Mouse (Mus musculus): Measurements from ENCODE around the gene Fbxl14. TPM values are rescaled to one million over a fixed set of nuclear protein-coding genes. Genes with fewer than 3 reads are reported as not detected.

Gene Fbxl14
- polyA plus RNA-seq, 1 experiment from 2014 or later: 4.9 TPM

- Histone ChIP-seq H3K4me1 (ENCODE audit: control insufficient read depth, insufficient read depth, low read length) (no peaks in the 10 kb centered on the region), H3K4me2 (no peak overlapping the region), H3K9ac (ENCODE audit: low read depth, low read length) (no peak overlapping the region), H3K27ac (ENCODE audit: low read depth, low read length) (no peak overlapping the region), H3K27me3 (ENCODE audit: control insufficient read depth, insufficient read depth, low read length) (no peaks in the 10 kb centered on the region), H3K36me3 (ENCODE audit: control insufficient read depth, insufficient read depth, low read length) (no peaks in the 10 kb centered on the region), H3K4me3 (ENCODE audit: low read depth, low read length) (no peak overlapping the region), H3K9me3 (replicated peaks; ENCODE audit: control insufficient read depth, low read length) (no peaks in the 10 kb centered on the region)
- ATAC-seq (replicated peaks; ENCODE audit: insufficient number of reproducible peaks, low FRiP score, low TSS enrichment): no peak
- 76% methylated on average over 5 of the region's 5 CpGs for WGBS (ENCODE audit: insufficient replicate concordance)
Observed at GRCm38 (mm10) chr6:119460391-119460790, 19.1 kb upstream of the Fbxl14 start.

GRCm38 (mm10) chr6:119466161-119466560, 13.3 kb upstream of the Fbxl14 start:
- Histone ChIP-seq H3K4me2 (no peak overlapping the region), H3K27me3 (ENCODE audit: control insufficient read depth, insufficient read depth, low read length) (no peaks in the 10 kb centered on the region), H3K4me1 (ENCODE audit: control insufficient read depth, insufficient read depth, low read length) (peaks cover 6% of the 10 kb centered on the region), H3K4me3 (ENCODE audit: low read depth, low read length) (no peak overlapping the region), H3K9ac (ENCODE audit: low read depth, low read length) (no peak overlapping the region), H3K36me3 (ENCODE audit: control insufficient read depth, insufficient read depth, low read length) (no peaks in the 10 kb centered on the region), H3K27ac (ENCODE audit: low read depth, low read length) (no peak overlapping the region), H3K9me3 (replicated peaks; ENCODE audit: control insufficient read depth, low read length) (no peaks in the 10 kb centered on the region)
- 92% methylated on average over 1 of the region's 1 CpGs for WGBS (ENCODE audit: insufficient replicate concordance)
- no peak for ATAC-seq (replicated peaks; ENCODE audit: insufficient number of reproducible peaks, low FRiP score, low TSS enrichment)

- H3K9me3 ChIP-seq (replicated peaks; ENCODE audit: control insufficient read depth, low read length): no peaks in the 10 kb centered on the region
- H3K4me2 ChIP-seq: no peak overlapping the region
- WGBS (ENCODE audit: insufficient replicate concordance): 38% methylated on average over 10 of the region's 10 CpGs
- H3K36me3 ChIP-seq (ENCODE audit: control insufficient read depth, insufficient read depth, low read length): no peaks in the 10 kb centered on the region
- H3K27me3 ChIP-seq (ENCODE audit: control insufficient read depth, insufficient read depth, low read length): no peaks in the 10 kb centered on the region
- no peak for ATAC-seq (replicated peaks; ENCODE audit: insufficient number of reproducible peaks, low FRiP score, low TSS enrichment)
- peak overlapping the region; percentile 74 for H3K27ac ChIP-seq (ENCODE audit: low read depth, low read length)
- H3K9ac ChIP-seq (ENCODE audit: low read depth, low read length): peak overlapping the region; percentile 58
- no peak overlapping the region for H3K4me3 ChIP-seq (ENCODE audit: low read depth, low read length)
- H3K4me1 ChIP-seq (ENCODE audit: control insufficient read depth, insufficient read depth, low read length): peaks cover 6% of the 10 kb centered on the region
Observed at GRCm38 (mm10) chr6:119466921-119467784, 12.3 kb upstream of the Fbxl14 start.

GRCm38 (mm10) chr6:119467785-119468059, 11.7 kb upstream of the Fbxl14 start:
- ATAC-seq (replicated peaks; ENCODE audit: insufficient number of reproducible peaks, low FRiP score, low TSS enrichment): no peak
- WGBS (ENCODE audit: insufficient replicate concordance): 74% methylated on average over 2 of the region's 2 CpGs
- H3K27ac ChIP-seq (ENCODE audit: low read depth, low read length): peak overlapping the region; percentile 74
- no peak overlapping the region for H3K4me3 ChIP-seq (ENCODE audit: low read depth, low read length)
- no peaks in the 10 kb centered on the region for H3K9me3 ChIP-seq (replicated peaks; ENCODE audit: control insufficient read depth, low read length)
- peak overlapping the region; percentile 58; the same call in 1 of the 2 replicates for H3K9ac ChIP-seq (ENCODE audit: low read depth, low read length)
- H3K4me1 ChIP-seq (ENCODE audit: control insufficient read depth, insufficient read depth, low read length): peaks cover 6% of the 10 kb centered on the region
- no peak overlapping the region for H3K4me2 ChIP-seq
- no peaks in the 10 kb centered on the region for H3K27me3 ChIP-seq (ENCODE audit: control insufficient read depth, insufficient read depth, low read length)
- H3K36me3 ChIP-seq (ENCODE audit: control insufficient read depth, insufficient read depth, low read length): no peaks in the 10 kb centered on the region

GRCm38 (mm10) chr6:119470777-119471176, 8.7 kb upstream of the Fbxl14 start:
- WGBS (ENCODE audit: insufficient replicate concordance): 80% methylated on average over 3 of the region's 3 CpGs
- no peaks in the 10 kb centered on the region for H3K27me3 ChIP-seq (ENCODE audit: control insufficient read depth, insufficient read depth, low read length)

GRCm38 (mm10) chr6:119472135-119472534, 7.3 kb upstream of the Fbxl14 start:
- H3K9ac ChIP-seq (ENCODE audit: low read depth, low read length): no peak overlapping the region
- no peaks in the 10 kb centered on the region for H3K9me3 ChIP-seq (replicated peaks; ENCODE audit: control insufficient read depth, low read length)
- no peaks in the 10 kb centered on the region for H3K36me3 ChIP-seq (ENCODE audit: control insufficient read depth, insufficient read depth, low read length)
- no peaks in the 10 kb centered on the region for H3K27me3 ChIP-seq (ENCODE audit: control insufficient read depth, insufficient read depth, low read length)
- no peak for ATAC-seq (replicated peaks; ENCODE audit: insufficient number of reproducible peaks, low FRiP score, low TSS enrichment)
- peaks cover 9% of the 10 kb centered on the region for H3K4me1 ChIP-seq (ENCODE audit: control insufficient read depth, insufficient read depth, low read length)
- no peak overlapping the region for H3K4me3 ChIP-seq (ENCODE audit: low read depth, low read length)
- 30% methylated on average over 5 of the region's 5 CpGs for WGBS (ENCODE audit: insufficient replicate concordance)
- H3K4me2 ChIP-seq: no peak overlapping the region
- no peak overlapping the region for H3K27ac ChIP-seq (ENCODE audit: low read depth, low read length)

More at GRCm38 (mm10) chr6:119470777-119471176, 8.7 kb upstream of the Fbxl14 start:
- H3K4me3 ChIP-seq (ENCODE audit: low read depth, low read length): no peak overlapping the region
- ATAC-seq (replicated peaks; ENCODE audit: insufficient number of reproducible peaks, low FRiP score, low TSS enrichment): no peak
- peaks cover 9% of the 10 kb centered on the region for H3K4me1 ChIP-seq (ENCODE audit: control insufficient read depth, insufficient read depth, low read length)
- H3K9me3 ChIP-seq (replicated peaks; ENCODE audit: control insufficient read depth, low read length): no peaks in the 10 kb centered on the region
- H3K4me2 ChIP-seq: no peak overlapping the region
- no peaks in the 10 kb centered on the region for H3K36me3 ChIP-seq (ENCODE audit: control insufficient read depth, insufficient read depth, low read length)
- H3K9ac ChIP-seq (ENCODE audit: low read depth, low read length): no peak overlapping the region
- H3K27ac ChIP-seq (ENCODE audit: low read depth, low read length): no peak overlapping the region

GRCm38 (mm10) chr6:119472705-119473104, 6.8 kb upstream of the Fbxl14 start:
- Histone ChIP-seq H3K27ac (ENCODE audit: low read depth, low read length) (no peak overlapping the region), H3K9me3 (replicated peaks; ENCODE audit: control insufficient read depth, low read length) (no peaks in the 10 kb centered on the region), H3K9ac (ENCODE audit: low read depth, low read length) (no peak overlapping the region), H3K4me3 (ENCODE audit: low read depth, low read length) (no peak overlapping the region), H3K27me3 (ENCODE audit: control insufficient read depth, insufficient read depth, low read length) (no peaks in the 10 kb centered on the region), H3K36me3 (ENCODE audit: control insufficient read depth, insufficient read depth, low read length) (no peaks in the 10 kb centered on the region), H3K4me2 (no peak overlapping the region), H3K4me1 (ENCODE audit: control insufficient read depth, insufficient read depth, low read length) (peaks cover 6% of the 10 kb centered on the region)
- ATAC-seq (replicated peaks; ENCODE audit: insufficient number of reproducible peaks, low FRiP score, low TSS enrichment): no peak
- WGBS (ENCODE audit: insufficient replicate concordance): 75% methylated on average over 3 of the region's 3 CpGs

GRCm38 (mm10) chr6:119473446-119473845, 6.0 kb upstream of the Fbxl14 start:
- H3K4me2 ChIP-seq: no peak overlapping the region
- peaks cover 12% of the 10 kb centered on the region for H3K4me1 ChIP-seq (ENCODE audit: control insufficient read depth, insufficient read depth, low read length)
- WGBS (ENCODE audit: insufficient replicate concordance): 47% methylated on average over 7 of the region's 7 CpGs
- H3K9me3 ChIP-seq (replicated peaks; ENCODE audit: control insufficient read depth, low read length): no peaks in the 10 kb centered on the region
- H3K4me3 ChIP-seq (ENCODE audit: low read depth, low read length): no peak overlapping the region
- no peak for ATAC-seq (replicated peaks; ENCODE audit: insufficient number of reproducible peaks, low FRiP score, low TSS enrichment)
- no peaks in the 10 kb centered on the region for H3K36me3 ChIP-seq (ENCODE audit: control insufficient read depth, insufficient read depth, low read length)
- H3K27ac ChIP-seq (ENCODE audit: low read depth, low read length): no peak overlapping the region
- H3K27me3 ChIP-seq (ENCODE audit: control insufficient read depth, insufficient read depth, low read length): no peaks in the 10 kb centered on the region
- H3K9ac ChIP-seq (ENCODE audit: low read depth, low read length): no peak overlapping the region

GRCm38 (mm10) chr6:119473992-119474391, 5.5 kb upstream of the Fbxl14 start:
- H3K4me3 ChIP-seq (ENCODE audit: low read depth, low read length): no peak overlapping the region
- H3K27me3 ChIP-seq (ENCODE audit: control insufficient read depth, insufficient read depth, low read length): no peaks in the 10 kb centered on the region
- no peak overlapping the region for H3K27ac ChIP-seq (ENCODE audit: low read depth, low read length)
- H3K9me3 ChIP-seq (replicated peaks; ENCODE audit: control insufficient read depth, low read length): no peaks in the 10 kb centered on the region
- WGBS (ENCODE audit: insufficient replicate concordance): 80% methylated on average over 4 of the region's 4 CpGs
- no peak for ATAC-seq (replicated peaks; ENCODE audit: insufficient number of reproducible peaks, low FRiP score, low TSS enrichment)
- H3K4me1 ChIP-seq (ENCODE audit: control insufficient read depth, insufficient read depth, low read length): peaks cover 14% of the 10 kb centered on the region
- no peak overlapping the region for H3K9ac ChIP-seq (ENCODE audit: low read depth, low read length)
- no peak overlapping the region for H3K4me2 ChIP-seq
- no peaks in the 10 kb centered on the region for H3K36me3 ChIP-seq (ENCODE audit: control insufficient read depth, insufficient read depth, low read length)

All from heart, embryonic 11.5 days (tissue).